Mouse (Mus musculus) lung, adult 2 months (tissue): ENCODE results near the gene Sez6l2. TPM values are rescaled to one million over a fixed set of nuclear protein-coding genes. Genes with fewer than 3 reads are reported as not detected.
A peak's percentile ranks its signal among the peaks of the same experiment; 100 is the strongest.
"Not testable (repeated sequence)": the region's sequence is repeated elsewhere in the genome, so short reads cannot be mapped to it uniquely, and the experiment has no call there.

ENCODE experiments used
- DNase-seq: peaks from one replicate; pipeline ENCODE4 v3.0.0; 2022
- H3K4me1 ChIP-seq: fragments of 200-500 bp; 2 replicates; pipeline ENCODE4 v1.6.1; 2011; ENCODE audit warnings: low read length; ENCODE audit not compliant: control insufficient read depth, insufficient read depth
- H3K4me3 ChIP-seq: fragments of 200-500 bp; replicated peaks from 2 replicates; pipeline ENCODE3; 2011; ENCODE audit warnings: low read depth, mild to moderate bottlenecking, control low read depth, low read length; ENCODE audit errors: extremely low read depth
- CTCF ChIP-seq: fragments of 200-500 bp; IDR thresholded peaks from 2 replicates; pipeline ENCODE4 v1.5.1; 2011; ENCODE audit warnings: mild to moderate bottlenecking, low read length, control low read depth; ENCODE audit not compliant: insufficient read depth
- POLR2A ChIP-seq: fragments of 200-500 bp; IDR thresholded peaks from 2 replicates; pipeline ENCODE4 v1.6.1; 2011; ENCODE audit warnings: low read depth, mild to moderate bottlenecking, control low read depth, low read length, borderline replicate concordance; ENCODE audit errors: extremely low read depth
- WGBS: fragments of 180-500 bp; shearing (Covaris S2); methylation state at CpG from one replicate; pipeline ENCODE4 v1.1.7; 2018; 5-methylcytosine and 5-hydroxymethylcytosine counted together
- polyA plus RNA-seq: library from polyadenylated mRNA; depleted of rRNA; stranded (reverse); fragments of >200 nt; gene quantifications from 2 replicates; pipeline ENCODE4 v1.2.3, GENCODE M21; 2012; rRNA removed

Sez6l2 gene
- polyA plus RNA-seq, result 1.0 TPM in 2 replicates

DNA sequence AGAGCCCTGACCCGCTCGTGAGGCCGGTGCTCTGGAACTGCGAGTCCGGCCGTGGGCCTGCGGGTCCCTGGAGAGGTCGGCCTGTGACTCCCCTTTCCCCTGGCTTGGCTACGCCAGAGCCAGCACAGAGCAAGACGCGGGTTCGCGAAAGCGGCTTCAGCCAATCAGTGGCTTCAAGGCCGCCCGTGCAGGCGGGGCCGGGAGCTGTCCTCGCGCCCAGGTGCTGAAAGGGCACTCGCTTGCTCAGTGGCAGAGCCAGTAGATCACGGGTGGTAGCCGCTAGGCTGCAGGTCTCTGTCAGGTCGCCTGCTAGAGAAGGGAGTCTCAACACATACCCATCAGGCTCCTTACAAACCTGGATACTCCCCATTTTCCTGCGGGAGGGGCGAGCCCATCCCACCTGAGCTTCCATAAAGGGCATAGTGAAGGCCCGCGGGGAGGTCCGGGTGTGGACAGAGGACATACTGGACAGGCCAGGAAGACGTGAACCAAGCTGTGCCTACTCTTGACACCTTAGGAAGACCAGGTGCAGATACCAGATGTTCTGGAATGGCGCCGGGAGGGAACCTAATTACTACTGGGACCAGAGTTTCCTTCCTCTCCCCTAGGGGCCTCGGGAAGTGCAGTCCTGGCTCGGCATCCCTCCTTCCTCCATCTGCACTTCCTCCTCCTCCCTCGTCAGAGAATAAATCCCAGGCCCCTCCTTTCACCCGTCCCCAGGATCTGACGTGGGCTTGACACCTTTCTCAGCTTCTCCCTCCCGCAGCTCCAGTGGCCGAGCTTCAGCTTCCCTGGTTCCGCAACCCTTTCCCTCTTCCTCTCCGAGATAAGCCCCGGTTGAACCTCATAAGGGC is at the start of gene Sez6l2:
Gene Sez6l2 (plus strand): TSS at position 771 of the 854 bp plus-strand sequence.
- H3K4me1 ChIP-seq, result 0 out of 2 replicates have a peak, but pooled peaks cover 3% of the 10 kb centered on the region
- DNase-seq, result peak; percentile 86
- peak within 1 kb of the TSS; percentile 39 for H3K4me3 ChIP-seq
- 1% methylated on average over 41 of the region's 42 CpGs for WGBS
- TF ChIP-seq POLR2A, result no peak
- TF ChIP-seq CTCF, result no peak

GRCm38 (mm10) chr7:126905590-126905989 is 44.8 kb upstream of the Sez6l2 start:
- WGBS, result 44% methylated on average over 3 of the region's 3 CpGs

GRCm38 (mm10) chr7:126914844-126915243 is 35.5 kb upstream of the Sez6l2 start:
- TF ChIP-seq POLR2A (no peak), CTCF (no peak)
- Histone ChIP-seq H3K4me3 (no peak overlapping the region), H3K4me1 (no peaks in the 10 kb centered on the region)
- no peak for DNase-seq
- 70% methylated on average over 3 of the region's 3 CpGs for WGBS

More at GRCm38 (mm10) chr7:126905590-126905989, 44.8 kb upstream of the Sez6l2 start:
- DNase-seq, result no peak
- H3K4me1 ChIP-seq, result no peaks in the 10 kb centered on the region
- no peak overlapping the region for H3K4me3 ChIP-seq
- TF ChIP-seq CTCF (no peak), POLR2A (no peak)

DNA sequence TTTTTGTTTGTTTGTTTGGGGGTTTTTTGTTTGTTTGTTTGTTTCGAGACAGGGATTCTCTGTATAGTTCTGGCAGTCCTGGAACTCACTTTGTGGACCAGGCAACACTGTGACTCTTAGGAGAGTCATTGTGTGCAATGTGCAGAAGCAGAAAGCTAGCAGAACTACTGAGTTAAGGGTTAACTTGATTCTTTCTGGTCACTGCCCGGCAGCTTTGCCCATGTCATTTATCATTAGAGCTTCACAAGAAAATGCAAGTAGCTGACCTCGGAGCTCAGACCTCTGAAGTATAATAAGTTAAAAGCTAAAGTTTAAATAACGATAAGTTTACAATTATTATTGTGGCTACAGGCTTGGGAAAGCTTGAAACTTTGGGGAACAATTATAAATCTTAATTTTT is 32.0 kb upstream of the Sez6l2 start:
- WGBS, result 36% methylated on average over 4 of the region's 4 CpGs
- DNase-seq, result not testable (repeated sequence)

GRCm38 (mm10) chr7:126919973-126920372 is 30.4 kb upstream of the Sez6l2 start:
- H3K4me1 ChIP-seq, result no peaks in the 10 kb centered on the region; the same call in 1 of the 2 replicates
- no peak for DNase-seq
- TF ChIP-seq POLR2A, result no peak
- TF ChIP-seq CTCF, result no peak
- H3K4me3 ChIP-seq, result no peak overlapping the region
- WGBS, result 66% methylated on average over 4 of the region's 4 CpGs

More for the DNA sequence above, 32.0 kb upstream of the Sez6l2 start:
- not testable (repeated sequence) for H3K4me3 ChIP-seq, H3K4me1 ChIP-seq

GRCm38 (mm10) chr7:126921563-126921962 is 28.8 kb upstream of the Sez6l2 start:
- no peak for TF ChIP-seq CTCF
- no peak for TF ChIP-seq POLR2A
- H3K4me3 ChIP-seq, result no peak overlapping the region
- no peak for DNase-seq
- WGBS, result 63% methylated on average over 2 of the region's 2 CpGs
- H3K4me1 ChIP-seq, result no peaks in the 10 kb centered on the region; the same call in 1 of the 2 replicates

DNA sequence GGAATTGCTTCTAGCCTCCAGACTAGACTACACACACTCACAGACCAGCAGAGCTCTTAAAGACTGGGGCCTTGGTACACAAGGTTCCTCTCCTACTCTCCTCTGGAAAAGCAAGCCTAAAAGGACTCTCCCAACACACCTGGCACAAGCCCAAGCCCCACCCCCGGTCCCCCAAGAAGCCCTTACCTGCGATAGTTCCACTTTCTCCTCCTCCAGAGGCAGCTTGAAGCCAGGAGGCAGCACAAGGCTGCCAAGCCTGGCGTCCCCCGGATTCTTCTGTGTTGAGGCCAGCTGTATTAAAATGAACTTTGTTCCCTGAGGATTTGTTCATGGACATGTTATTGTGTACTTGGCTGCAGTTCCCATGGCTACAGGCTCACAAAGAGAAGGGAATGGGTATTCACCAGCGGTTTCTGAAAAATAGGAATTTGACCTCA is 27.7 kb upstream of the Sez6l2 start, which contains the start of gene Tmem219:
Gene Tmem219 (minus strand): TSS at position 294 of the 437 bp plus-strand sequence.
- 30% methylated on average over 5 of the region's 5 CpGs for WGBS
- DNase-seq, result peak; percentile 58
- TF ChIP-seq CTCF, result no peak
- Histone ChIP-seq H3K4me1 (no peaks in the 10 kb centered on the region; the same call in 1 of the 2 replicates), H3K4me3 (no peak within 1 kb of the TSS)

DNA sequence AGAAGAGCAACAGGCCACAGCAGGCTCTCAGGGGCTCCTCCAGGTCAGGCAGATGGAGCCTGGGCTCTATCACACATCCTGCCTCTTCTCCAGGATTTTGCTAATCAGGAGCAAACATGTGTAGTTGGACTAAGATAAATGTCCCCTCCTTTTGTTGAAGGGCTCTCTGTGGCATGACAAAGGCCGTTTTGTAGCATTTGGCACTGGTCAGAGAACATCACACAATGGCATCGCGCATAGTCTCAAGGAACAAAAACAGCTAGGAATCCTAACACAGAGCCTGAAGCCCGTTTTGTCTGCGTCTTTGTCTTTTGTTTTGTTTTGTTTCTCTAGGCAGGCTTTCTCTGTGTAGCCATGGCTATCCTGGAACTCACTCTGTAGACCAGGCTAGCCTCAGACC is 26.4 kb upstream of the Sez6l2 start:
- Histone ChIP-seq H3K4me3 (no peak overlapping the region), H3K4me1 (no peaks in the 10 kb centered on the region; the same call in 1 of the 2 replicates)
- no peak for TF ChIP-seq CTCF
- no peak for TF ChIP-seq POLR2A
- DNase-seq, result no peak
- WGBS, result 49% methylated on average over 5 of the region's 5 CpGs

GRCm38 (mm10) chr7:126926299-126926698 is 24.1 kb upstream of the Sez6l2 start:
- Histone ChIP-seq H3K4me3 (no peak overlapping the region), H3K4me1 (peaks cover 2% of the 10 kb centered on the region; the same call in 1 of the 2 replicates)
- no peak for DNase-seq
- 23% methylated on average over 3 of the region's 3 CpGs for WGBS
- TF ChIP-seq CTCF (no peak), POLR2A (no peak)

- WGBS, result 2% methylated on average over 56 of the region's 56 CpGs
- DNase-seq, result peak; percentile 92
These were observed 21.9 kb upstream of the Sez6l2 start, which contains the start of gene Kctd13 for GRCm38 (mm10) chr7:126928384-126929037. TSS of gene Kctd13 (plus strand) at chr7:126928879.

More at GRCm38 (mm10) chr7:126928384-126929037, 21.9 kb upstream of the Sez6l2 start, which contains the start of gene Kctd13:
- peaks cover 2% of the 10 kb centered on the region; the same call in 1 of the 2 replicates for H3K4me1 ChIP-seq
- peak; percentile 60; the same call in 1 of the 2 replicates for TF ChIP-seq POLR2A
- no peak for TF ChIP-seq CTCF
- peak within 1 kb of the TSS; percentile 89 for H3K4me3 ChIP-seq
